Mouse (Mus musculus): ENCODE measurements around the gene Shisal1. TPM values are rescaled to one million over a fixed set of nuclear protein-coding genes. Genes with fewer than 3 reads are reported as not detected.

Shisal1 gene
- polyA plus RNA-seq, 1 experiment from 2014 or later: 13.5 TPM

DNA sequence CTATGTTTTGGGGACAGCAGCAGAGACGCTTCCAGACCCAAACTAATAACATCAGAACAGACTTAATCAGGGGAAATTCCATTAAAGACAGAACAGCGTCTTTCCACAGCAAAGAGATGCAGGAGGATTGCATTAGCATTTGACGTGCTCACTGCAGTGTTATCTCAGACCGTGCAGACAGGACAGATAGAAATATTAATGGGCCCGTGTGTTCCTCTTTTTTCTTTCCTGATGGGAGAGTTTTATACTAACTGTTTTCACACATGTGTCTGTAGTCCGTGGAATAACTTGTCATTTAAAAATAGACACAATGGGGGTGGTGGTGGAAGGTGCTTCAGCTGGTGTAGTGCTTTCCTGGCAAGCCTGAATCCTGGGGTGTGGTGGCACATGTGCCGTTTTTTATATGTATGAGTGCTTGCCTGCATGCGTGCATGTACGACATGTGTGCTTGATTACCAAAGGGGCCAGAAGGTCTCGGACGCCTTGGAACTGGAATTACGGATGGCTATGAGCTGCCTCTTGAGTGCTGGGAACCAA, 110.5 kb downstream of the Shisal1 start:
- ATAC-seq: no peak
- no peaks in the 10 kb centered on the region for H3K27me3 ChIP-seq (replicated peaks; ENCODE audit: control insufficient read depth, insufficient read depth, low read length)
- H3K4me3 ChIP-seq (replicated peaks; ENCODE audit: low read length): no peak overlapping the region
- H3K36me3 ChIP-seq (ENCODE audit: control insufficient read depth, insufficient read depth): no peaks in the 10 kb centered on the region
- 0 out of 2 replicates have a peak, but pooled peaks cover 4% of the 10 kb centered on the region for H3K4me1 ChIP-seq (replicated peaks; ENCODE audit: control insufficient read depth, insufficient read depth, low read length)
- no peaks in the 10 kb centered on the region for H3K9me3 ChIP-seq (ENCODE audit: control insufficient read depth, low read length)
- no peak overlapping the region for H3K4me2 ChIP-seq (ENCODE audit: low read length)
- WGBS: 68% methylated on average over 12 of the region's 12 CpGs
- H3K9ac ChIP-seq (replicated peaks; ENCODE audit: low read depth, low read length): no peak overlapping the region
- no peak overlapping the region for H3K27ac ChIP-seq (ENCODE audit: low read length)

DNA sequence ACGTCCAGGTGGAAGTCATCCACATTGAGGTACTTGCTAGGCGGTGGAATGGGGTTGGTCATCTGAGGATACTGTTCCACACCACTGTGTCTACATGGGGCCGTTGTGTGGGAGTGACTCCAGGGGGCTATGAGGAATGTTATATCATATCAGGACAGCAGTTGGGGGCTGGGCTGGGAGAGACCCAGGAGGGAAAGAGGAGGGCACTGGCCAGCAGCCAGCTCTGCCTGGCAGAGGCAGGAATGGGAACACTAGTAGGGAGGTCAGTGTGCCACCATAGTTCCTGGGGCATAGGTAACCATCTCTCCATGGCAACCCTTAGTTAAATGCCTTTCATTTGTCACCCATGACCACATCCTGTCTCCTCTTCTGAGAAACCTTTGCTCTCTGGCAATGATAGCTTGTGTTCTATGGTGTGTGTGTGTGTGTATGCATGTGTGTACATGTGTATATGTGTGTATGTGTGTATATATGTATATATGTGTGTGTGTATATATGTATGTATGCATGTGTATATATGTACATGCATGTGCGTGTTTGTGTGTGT, 115.8 kb downstream of the Shisal1 start:
- no peaks in the 10 kb centered on the region for H3K27me3 ChIP-seq (replicated peaks; ENCODE audit: control insufficient read depth, insufficient read depth, low read length)
- no peak overlapping the region for H3K27ac ChIP-seq (ENCODE audit: low read length)
- no peak for ATAC-seq
- no peaks in the 10 kb centered on the region for H3K36me3 ChIP-seq (ENCODE audit: control insufficient read depth, insufficient read depth)
- no peak overlapping the region for H3K9ac ChIP-seq (replicated peaks; ENCODE audit: low read depth, low read length)
- no peak overlapping the region for H3K4me2 ChIP-seq (ENCODE audit: low read length)
- no peak overlapping the region for H3K4me3 ChIP-seq (replicated peaks; ENCODE audit: low read length)
- 86% methylated on average over 4 of the region's 4 CpGs for WGBS
- no peaks in the 10 kb centered on the region for H3K4me1 ChIP-seq (replicated peaks; ENCODE audit: control insufficient read depth, insufficient read depth, low read length)
- no peaks in the 10 kb centered on the region for H3K9me3 ChIP-seq (ENCODE audit: control insufficient read depth, low read length)

GRCm38 (mm10) chr15:84329940-84330339, 117.0 kb downstream of the Shisal1 start:
- 91% methylated on average over 8 of the region's 8 CpGs for whole genome bisulfite sequencing

More at GRCm38 (mm10) chr15:84329940-84330339, 117.0 kb downstream of the Shisal1 start:
- Histone ChIP-seq H3K4me3 (replicated peaks; ENCODE audit: low read length) (no peak overlapping the region), H3K4me1 (replicated peaks; ENCODE audit: control insufficient read depth, insufficient read depth, low read length) (no peaks in the 10 kb centered on the region), H3K36me3 (ENCODE audit: control insufficient read depth, insufficient read depth) (no peaks in the 10 kb centered on the region), H3K27ac (ENCODE audit: low read length) (no peak overlapping the region), H3K4me2 (ENCODE audit: low read length) (no peak overlapping the region), H3K9ac (replicated peaks; ENCODE audit: low read depth, low read length) (no peak overlapping the region), H3K9me3 (ENCODE audit: control insufficient read depth, low read length) (no peaks in the 10 kb centered on the region), H3K27me3 (replicated peaks; ENCODE audit: control insufficient read depth, insufficient read depth, low read length) (no peaks in the 10 kb centered on the region)
- ATAC-seq: no peak

Other genes starting within 250 kb of the Shisal1 start
- gene Parvb, start 215.1 kb downstream of the Shisal1 start, polyA plus RNA-seq (2015; fragmentation: Nextera tagmentation; extraction: Ambion mirVana): 2.2 and 2.8 TPM in 2 replicates
- 0.84 and 1.0 TPM in 2 replicates for gene Parvg, start 123.1 kb downstream of the Shisal1 start, polyA plus RNA-seq (2015; fragmentation: Nextera tagmentation; extraction: Ambion mirVana)
- 72.1 and 74.8 TPM in 2 replicates for gene Rtl6, start 110.7 kb upstream of the Shisal1 start, polyA plus RNA-seq (2015; fragmentation: Nextera tagmentation; extraction: Ambion mirVana)
- gene Prr5, start 222.5 kb upstream of the Shisal1 start, polyA plus RNA-seq (2015; fragmentation: Nextera tagmentation; extraction: Ambion mirVana): 11.1 and 16.4 TPM in 2 replicates